Mouse (Mus musculus) spleen, adult 2 months (tissue): ENCODE results near the gene Setd1a.

Experiments used
- CTCF ChIP-seq: fragments of 200-500 bp; IDR thresholded peaks from 2 replicates; pipeline ENCODE4 v1.5.1; 2011; ENCODE audit warnings: mild to moderate bottlenecking, inconsistent platforms; ENCODE audit not compliant: insufficient read depth, insufficient read length, insufficient replicate concordance; ENCODE audit errors: extremely low read depth
- POLR2A ChIP-seq: fragments of 200-500 bp; IDR thresholded peaks from 2 replicates; pipeline ENCODE4 v1.6.1; 2011; ENCODE audit warnings: low read depth, low read length, inconsistent platforms

- TF ChIP-seq CTCF (no peak), POLR2A (no peak)
Measured at GRCm38 (mm10) chr7:127744366-127745045, 32.0 kb upstream of the Setd1a start, which contains the start of gene Fbxl19.
